Mouse (Mus musculus) retina, postnatal 1 day (tissue): ENCODE measurements at regions not wholly inside any gene's neighbourhood (a gene's known extent, or its start where the extent isn't known, plus 50 kb on each side); places are given as distances from the start of the nearest gene placed in this dataset.

Experiments used
- DNase-seq: peaks from one replicate; pipeline ENCODE4 v3.0.0-alpha.2; 2012

DNA sequence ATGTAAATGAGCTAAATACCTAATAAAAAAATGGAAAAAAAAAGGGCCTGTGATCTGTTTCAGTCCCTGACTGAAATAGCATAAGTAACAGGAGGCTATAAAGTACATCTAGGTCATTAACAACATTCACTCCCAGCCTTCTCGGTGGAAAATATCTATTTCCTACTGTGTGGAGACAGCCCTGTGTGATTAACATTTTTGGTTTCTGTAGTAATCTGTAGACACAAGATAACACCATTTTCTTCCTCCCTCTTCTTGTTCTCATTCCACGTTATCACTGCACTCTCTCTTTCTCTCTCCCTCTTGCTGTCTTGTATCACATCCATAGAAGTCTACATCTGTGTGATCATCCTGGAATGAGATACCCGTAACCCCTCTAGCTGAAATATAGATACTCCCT, 349.5 kb upstream of the Pabpc5 start:
- no peak for DNase-seq

DNA sequence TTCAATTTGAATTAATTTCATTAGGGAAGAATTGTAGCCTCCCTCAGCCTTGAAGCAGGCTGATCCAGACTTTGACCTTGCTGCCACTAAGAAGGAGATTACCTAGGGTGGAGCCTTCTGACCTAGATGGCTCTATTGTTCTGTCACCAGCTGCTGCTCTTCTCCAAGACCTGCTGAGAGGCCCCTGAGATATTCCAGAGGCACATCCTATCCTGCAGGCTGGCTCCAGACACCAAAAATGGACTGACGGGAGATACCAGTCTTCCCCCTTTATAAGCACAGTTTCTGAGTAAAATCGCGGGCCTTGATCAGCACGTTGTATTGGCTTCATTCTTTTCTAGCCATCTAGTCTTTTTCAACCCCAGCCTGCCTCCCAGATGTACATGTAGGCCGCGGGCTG, 311.0 kb upstream of the Pabpc5 start:
- peak; percentile 0 for DNase-seq

DNA sequence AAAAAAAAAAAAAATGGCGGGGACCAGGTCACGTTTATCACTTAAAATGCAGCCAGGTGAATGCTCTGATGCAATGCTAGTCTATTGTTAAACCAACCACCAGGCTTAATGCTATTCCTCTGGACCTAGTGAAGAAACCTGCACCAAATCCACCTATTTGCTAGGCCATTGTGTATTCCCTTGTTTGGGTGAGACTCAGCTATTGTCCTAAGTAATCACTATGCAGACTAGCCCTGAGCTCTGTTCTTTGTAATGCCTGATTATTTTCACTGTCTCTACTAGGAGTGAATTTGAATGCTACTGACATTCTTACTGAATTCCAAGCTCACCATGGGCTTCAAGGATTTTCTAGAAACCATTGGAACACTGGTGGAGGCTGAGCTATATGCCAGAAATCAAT, 305.3 kb upstream of the Pabpc5 start:
- DNase-seq = no peak
